Mouse (Mus musculus) frontal cortex, postnatal 14 days (tissue): ENCODE data around the gene Ss18l1.
A peak's percentile ranks its signal among the peaks of the same experiment; 100 is the strongest.

Source experiments
- DNase-seq, 2 experiments: peaks; one replicate each; pipeline ENCODE4 v3.0.0; 2022; ENCODE audit warnings: low spot score in 2 of 2

Ss18l1 gene

GRCm38 (mm10) chr2:180085926-180086636 lies 43.8 kb downstream of the Ss18l1 start:
- DNase-seq: no peak

DNA sequence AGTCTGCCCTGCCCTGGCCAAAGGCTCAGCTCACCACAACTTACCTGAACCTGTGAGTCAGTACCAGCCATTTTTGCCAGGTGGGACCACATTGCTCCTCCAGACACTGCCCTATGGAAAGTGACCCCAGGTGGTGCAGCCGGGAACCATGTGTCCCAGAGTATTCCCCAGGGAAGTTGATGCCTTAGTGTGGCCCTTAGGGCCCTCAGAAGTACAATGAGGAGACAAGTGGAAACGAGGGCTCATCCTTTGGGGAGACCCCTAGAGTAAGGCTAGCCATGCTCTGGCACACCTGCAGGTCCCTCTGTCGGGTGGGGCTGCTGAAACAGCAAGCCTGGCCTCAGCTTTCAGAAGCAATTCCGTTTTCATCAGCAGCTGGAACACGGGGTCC lies 44.3 kb downstream of the Ss18l1 start:
- no peak for DNase-seq

GRCm38 (mm10) chr2:180087472-180087871 lies 45.2 kb downstream of the Ss18l1 start:
- no peak for DNase-seq

GRCm38 (mm10) chr2:180090285-180090684 lies 48.0 kb downstream of the Ss18l1 start:
- DNase-seq: no peak

GRCm38 (mm10) chr2:180095711-180096110 lies 53.4 kb downstream of the Ss18l1 start:
- no peak for DNase-seq

DNA sequence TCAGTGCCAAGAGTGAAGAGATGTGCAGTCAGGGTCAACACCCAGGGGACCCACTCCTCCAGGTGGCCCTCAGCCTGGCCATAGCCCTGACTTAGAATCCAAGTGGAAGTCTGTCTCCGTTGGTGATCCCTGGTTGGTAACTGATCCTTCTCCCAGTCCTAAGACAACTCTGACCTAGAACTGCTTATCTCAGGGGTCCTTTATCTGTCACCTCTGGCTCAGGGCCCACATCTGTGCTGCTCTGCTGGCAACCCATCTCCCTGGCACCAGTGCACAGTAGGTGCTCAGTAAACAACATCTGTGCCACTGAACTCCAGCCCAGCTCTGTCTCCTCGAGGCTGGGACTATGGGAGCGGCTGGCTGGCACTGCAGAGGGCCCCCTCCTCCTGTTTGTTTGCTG lies 55.3 kb downstream of the Ss18l1 start:
- no peak for DNase-seq

GRCm38 (mm10) chr2:180098167-180098566 lies 55.9 kb downstream of the Ss18l1 start:
- no peak for DNase-seq

GRCm38 (mm10) chr2:180099529-180099928 lies 57.2 kb downstream of the Ss18l1 start:
- DNase-seq: no peak

DNA sequence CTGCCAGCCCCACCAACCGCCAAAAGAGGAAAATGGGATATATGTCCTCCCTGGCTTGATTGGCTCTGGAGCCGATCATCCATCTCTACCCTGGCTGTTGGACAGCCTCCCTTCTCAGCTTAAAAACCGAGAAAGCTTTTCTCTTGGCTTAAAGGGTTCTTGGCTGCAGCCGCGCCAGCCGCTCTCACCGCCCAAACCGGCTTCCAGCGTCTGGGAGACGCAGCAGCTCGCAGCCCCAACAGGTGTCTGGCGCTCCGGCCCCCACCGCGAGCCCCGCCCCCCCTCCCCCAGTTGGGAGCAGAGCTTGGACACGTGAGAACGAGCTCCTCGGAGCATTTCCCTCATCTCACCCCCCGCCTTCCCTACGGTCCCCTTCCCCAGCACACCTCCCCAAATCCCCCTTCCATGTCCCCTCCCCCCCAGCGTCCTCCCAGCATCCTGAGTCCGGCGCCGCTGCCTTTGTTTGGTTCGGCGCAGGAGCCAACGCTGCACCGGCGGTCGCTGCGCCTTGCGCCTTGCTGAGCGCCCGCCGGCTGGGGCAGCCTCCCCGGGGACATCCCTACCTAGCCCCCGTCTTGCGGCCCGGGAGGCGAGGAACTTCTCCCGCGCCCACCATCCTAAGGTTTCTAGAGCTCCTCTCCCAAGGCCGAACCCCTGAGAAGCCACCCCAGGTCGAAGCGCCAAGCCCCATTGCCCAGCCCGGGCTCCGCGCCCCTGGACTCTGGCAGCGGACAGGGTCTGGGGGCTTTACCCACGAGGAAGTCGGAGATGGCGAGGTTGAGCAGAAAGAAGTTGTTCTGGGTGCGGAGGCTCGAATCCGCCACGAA lies 61.1 kb downstream of the Ss18l1 start:
- DNase-seq: no peak

- peak in 1 of 2 experiments; percentile 56 for DNase-seq
Measured at GRCm38 (mm10) chr2:180103978-180104658, 61.8 kb downstream of the Ss18l1 start, which contains the start of gene Hrh3. Gene Hrh3, minus strand, starts transcription at chr2:180104488.

DNA sequence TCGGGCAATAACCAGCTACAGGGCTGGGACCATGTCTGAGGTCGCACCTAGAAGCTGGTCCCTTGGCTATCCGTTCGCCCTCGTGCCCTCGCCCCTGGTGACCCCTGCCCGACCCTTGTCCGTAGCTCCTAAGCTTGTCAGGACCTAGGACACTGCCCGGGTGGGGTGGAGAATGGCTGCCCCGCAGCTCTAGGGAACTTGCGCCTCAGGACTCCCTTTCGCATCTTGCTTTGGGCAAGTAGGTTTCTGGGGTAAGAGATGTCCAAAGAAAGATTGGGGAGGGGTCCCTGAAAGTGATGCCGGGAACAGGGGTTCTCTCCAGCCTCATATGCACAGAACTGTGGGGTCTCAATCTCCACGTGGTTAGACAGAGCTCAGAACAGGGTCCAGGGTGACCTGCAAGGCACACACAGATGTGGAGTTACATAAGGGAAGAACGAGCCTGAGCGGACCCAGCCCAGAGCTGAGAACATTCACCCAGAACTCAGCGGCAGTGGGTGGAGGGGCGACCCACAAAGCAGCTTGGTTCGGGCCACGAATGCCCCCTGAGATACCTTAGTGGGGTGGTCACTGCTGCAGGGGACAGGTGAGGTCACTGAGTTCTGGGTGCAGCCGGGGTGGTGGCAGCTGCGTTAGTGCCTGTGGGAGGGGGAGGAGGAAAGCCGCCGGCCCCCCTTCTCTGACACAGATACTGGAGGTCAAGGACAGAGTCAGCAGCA lies 62.5 kb downstream of the Ss18l1 start:
- DNase-seq: no peak

- DNase-seq: no peak
Measured at GRCm38 (mm10) chr2:180105441-180106190, 63.3 kb downstream of the Ss18l1 start.

DNA sequence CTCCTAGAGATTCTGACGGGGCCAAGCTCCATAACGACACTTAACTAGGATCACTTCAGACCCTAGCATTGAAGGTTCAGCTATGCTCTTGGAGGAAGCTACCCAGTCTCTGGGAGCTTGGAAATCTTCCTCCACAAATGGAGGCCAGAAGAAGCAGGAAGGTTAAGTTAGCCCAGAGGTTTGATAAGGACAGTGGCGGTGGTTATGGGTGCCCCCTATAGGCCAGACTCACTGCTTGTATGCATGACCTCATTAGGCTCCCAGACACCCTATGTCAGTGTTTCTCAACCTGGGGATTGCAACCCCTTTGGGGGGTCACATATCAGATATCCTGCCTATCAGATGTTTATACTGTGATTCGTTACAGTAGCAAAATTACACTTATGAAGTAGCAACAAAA lies 64.8 kb downstream of the Ss18l1 start:
- DNase-seq: no peak

GRCm38 (mm10) chr2:180108285-180108684 lies 66.0 kb downstream of the Ss18l1 start:
- DNase-seq: no peak

DNA sequence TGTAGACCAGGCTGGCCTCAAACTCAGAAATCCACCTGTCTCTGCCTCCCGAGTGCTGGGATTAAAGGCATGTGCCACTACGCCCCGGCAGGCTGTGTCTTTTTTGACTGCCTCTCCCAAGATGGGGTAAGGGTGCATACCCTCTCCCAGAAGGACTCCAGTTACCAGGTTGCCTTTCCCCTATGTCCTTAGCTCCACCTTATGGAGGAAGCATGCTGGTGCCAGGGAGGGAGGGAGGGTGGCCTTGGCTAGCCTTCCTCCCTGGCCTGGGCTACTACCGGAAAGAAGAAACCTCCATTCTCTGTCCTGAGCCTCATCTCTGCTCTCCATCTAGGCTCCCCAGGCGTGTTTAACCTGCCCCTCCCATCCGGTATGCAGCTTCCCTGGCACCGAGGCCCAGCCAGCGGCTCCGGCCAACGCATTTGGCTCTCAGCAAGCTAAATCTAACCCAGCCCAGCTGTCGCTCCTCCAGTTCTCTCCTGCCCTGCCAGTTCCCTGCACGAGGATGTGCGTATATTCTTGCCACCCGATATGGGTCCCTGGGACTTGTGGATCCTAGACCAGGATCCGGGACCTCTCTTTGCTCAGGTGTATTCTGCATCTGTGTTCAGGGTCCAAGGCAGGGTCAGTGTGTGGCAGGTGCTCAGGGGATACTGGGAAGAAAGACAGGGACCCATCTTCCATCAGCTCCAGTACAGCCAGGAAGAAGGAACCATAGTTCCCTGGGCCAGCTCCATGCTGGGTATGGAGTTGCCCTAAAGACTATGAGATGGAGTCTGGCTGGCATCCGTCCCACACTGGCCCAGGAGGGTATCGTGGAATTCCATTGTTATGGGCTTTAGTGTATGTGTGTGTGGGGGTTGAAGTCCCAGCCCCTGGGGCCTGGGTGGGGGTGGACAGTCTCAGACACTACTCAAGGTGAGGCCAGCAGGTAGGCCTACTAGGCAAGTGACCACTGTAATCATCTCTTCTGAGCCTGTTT lies 71.9 kb downstream of the Ss18l1 start:
- peak; percentile 57 to 59 for DNase-seq

DNA sequence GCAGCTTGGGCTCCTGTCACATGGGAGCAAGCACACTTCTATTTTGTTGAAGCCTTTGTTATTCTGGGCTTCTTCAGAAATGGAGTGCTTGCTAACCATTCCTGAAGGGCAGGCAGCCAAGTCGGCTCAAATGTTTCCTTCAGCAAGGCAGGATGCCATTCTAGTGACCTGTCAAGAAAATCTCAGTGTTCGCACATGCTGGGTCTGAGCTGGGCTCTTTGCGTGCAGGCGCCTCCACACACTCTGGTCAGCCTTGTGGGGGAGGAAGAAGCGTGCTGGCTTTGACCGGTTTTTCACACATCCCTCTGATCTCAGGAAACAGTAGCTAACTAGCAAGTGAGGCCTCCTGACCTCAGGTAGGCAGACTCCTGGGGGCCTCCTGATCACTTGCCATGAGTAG lies 73.0 kb downstream of the Ss18l1 start:
- peak; percentile 38 to 45 for DNase-seq

GRCm38 (mm10) chr2:180116081-180116493 lies 73.8 kb downstream of the Ss18l1 start:
- no peak for DNase-seq

GRCm38 (mm10) chr2:180116741-180117484 lies 74.6 kb downstream of the Ss18l1 start:
- no peak for DNase-seq
